Mouse (Mus musculus) urinary bladder, postnatal 25 days (tissue): ENCODE measurements around the gene Dmtf1.
A peak's percentile ranks its signal among the peaks of the same experiment; 100 is the strongest.

Experiments used
- DNase-seq: peaks from one replicate; pipeline ENCODE4 v3.0.0; 2022; ENCODE audit warnings: low spot score

Gene Dmtf1

DNA sequence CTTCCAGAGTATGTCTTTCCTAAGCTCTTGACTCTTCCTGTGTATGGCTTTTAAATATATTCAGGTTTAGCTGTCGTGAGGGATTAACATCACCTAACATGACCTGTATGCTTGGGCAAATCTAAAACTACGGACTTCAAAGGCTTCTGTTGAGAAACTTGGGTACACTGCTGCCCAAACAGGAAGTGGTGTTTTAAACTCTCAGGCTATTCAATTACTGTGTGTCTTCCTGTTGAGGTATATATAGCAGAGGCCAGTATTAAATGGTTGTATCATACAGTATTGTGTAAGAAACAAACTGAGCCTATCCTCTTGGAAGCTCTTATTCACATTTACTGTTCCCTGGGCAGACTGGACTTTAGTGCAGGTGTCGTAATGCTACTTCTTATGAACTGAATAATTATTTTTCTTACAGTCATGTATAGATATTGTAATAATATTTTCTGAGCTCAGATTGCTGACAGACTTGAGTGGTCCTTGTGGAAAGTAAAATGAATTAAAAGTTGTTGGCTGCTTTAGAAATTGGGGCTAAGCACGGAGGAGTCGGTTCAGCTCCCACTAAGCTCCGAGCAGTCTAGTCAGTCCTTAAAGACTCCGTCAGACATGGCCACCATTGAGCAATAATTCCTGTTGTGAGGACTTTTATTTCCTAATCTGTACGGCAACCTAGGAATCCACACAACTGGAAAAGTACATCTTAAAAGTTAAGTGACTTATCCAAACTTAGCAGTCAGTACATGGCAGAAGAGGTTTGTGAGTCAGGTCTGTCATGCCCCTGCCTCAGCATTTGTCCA is 54.1 kb downstream of the Dmtf1 start:
- DNase-seq: no peak

DNA sequence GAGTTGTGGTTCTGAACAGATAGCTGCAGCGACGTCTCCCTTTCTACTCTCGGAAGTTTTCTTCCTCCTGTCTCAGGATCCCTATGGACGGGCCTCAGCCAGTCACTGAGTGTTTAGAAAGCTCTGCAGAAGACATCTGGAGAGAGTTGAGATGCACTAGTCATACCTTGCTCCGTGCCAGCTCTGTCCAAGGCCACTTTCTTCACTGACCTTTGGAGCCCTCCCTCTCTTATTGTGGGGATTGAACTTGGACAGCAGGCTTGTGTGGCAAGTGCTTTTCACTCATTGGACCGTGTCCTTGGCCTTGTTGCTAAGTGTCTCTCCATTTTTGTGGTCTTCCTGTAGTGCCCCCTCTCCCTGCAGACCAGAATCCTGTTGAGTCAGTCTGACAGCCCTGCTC is 54.8 kb downstream of the Dmtf1 start:
- DNase-seq: no peak

DNA sequence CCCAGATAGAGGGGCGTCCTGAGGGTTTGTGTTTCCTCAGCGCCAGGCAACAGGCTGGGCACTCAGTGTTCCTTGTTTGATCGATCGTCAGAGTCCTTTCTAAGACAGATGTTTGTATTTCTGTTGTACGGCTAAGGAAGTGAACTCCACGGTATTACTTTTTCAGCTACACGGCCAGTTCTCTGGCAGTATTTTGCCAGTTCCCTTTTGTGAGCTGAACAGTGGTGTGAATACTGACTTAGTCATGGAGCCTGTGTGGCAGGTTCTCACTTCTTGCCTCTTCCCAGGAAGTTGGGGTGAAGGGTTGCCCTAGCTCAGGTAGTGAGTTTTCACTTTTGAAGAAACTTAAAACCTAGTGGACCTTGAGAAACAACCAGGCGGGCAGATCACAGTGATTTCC is 57.6 kb downstream of the Dmtf1 start:
- DNase-seq: no peak

DNA sequence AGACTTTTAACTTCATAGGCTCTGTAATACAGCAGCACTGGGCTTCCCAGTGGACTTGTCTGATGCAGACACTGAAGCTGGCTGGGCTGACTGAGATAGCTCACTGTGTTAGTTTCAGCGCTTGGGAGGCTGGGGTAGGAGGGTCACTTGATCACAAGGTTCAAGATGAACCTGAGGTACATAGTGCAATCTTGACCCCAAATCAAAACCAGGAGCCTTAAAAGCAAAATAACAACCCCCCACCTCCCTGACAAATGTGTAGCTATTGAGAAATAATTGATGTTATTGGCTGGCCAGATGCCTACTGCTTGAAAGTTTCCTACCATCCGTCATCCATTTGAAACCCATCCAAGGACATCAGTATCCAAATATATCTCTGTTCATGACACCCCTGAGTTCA is 58.9 kb downstream of the Dmtf1 start:
- no peak for DNase-seq

DNA sequence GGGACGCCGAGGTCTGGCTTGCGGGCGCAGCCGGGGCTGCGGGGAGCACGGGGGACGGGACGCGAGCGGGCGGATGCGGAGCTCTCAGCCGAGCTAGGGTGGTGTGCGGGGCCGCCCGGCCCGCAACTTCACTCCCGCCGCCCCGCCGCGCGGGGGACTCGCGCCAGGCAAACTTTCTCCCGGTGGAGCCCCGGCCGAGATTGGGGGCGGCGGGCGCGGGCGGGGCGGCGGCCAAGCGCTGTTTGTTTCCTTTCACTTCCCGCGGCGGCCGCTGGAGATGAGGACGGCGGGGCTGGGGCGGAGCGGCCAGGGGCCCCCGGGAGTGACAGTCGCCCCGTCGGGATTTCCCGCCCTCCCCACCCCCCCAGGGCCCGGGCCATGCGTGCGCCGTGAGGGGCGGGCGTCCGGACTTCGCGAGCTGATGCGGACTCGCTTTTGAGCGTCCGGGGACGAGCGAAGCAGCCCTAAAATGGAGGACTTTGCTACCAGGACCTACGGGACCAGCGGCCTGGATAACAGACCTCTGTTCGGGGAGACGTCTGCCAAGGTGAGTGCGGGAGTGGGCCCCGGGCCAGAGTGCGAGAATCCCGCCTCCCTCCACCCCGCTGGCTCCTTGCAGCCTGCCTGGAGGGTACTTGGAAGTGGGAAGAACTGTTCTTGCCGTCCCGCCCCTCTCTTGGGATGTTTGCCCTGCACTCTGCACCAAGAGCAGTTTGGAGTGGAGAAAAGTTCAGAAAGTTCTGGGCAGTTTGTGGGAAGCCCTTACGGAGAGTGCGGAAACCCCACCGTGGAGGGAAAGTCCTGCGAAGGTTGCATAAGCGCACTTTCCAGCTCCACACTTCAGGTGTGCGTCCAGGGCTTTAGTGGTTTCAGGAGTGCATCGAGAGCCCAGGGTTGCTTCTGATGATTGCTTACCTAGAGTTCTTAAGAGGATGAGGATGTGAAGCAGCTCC is 60.5 kb downstream of the Dmtf1 start:
- DNase-seq: peak; percentile 49

DNA sequence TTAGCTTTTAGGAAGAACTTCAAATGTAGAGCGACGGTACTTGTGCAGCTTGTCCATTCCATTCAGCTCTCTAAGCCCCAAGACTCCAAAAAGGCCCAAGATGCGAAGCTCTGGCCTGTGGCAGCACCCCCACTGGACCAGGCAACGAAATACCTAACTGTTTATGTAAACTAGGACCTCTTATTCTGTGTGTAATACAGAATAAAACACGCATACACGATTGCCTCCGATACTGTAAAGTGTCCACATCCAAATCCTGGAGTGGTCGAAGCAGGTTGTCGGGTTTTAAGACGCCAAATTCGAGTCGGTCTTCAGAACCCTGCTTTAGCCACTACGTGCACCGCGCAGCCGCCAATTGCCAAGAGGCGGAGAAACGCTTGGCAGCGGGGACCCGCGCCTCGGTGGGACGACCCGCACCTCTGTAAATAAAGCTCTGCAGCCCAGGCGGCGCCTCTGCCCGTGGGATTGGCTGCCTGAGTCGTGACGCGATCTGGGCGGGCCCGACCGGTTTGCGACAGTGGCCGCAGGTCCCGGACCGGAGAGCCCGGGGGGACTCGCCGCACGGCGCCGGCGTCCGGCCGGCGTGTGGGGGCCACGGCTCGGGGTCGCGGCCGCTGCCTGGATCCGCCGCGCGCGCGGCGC is 61.2 kb downstream of the Dmtf1 start, which contains the start of gene Tmem243:
Gene Tmem243, plus strand, starts transcription at position 462 of the 642 bp plus-strand sequence.
- DNase-seq: peak; percentile 78

DNA sequence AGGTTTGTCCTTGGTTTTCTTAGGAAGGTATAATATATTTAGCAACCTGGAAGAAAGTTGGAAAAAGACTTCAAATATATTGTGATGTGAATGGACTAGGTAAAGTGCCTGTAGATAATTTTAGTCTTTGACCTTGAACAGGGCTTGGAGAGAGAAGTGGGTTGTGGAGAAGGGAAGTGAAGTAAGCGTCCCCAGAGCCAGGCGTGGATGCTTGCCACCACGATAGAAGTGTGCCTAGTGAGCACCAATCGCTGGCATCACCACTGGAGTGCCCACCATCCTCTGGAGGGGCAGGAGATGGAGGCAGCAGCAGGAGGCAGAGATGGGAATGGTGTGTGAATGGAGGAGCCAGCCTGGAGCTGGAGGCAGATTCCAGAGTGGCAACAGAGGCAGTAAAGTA is 68.1 kb downstream of the Dmtf1 start:
- DNase-seq: no peak

DNA sequence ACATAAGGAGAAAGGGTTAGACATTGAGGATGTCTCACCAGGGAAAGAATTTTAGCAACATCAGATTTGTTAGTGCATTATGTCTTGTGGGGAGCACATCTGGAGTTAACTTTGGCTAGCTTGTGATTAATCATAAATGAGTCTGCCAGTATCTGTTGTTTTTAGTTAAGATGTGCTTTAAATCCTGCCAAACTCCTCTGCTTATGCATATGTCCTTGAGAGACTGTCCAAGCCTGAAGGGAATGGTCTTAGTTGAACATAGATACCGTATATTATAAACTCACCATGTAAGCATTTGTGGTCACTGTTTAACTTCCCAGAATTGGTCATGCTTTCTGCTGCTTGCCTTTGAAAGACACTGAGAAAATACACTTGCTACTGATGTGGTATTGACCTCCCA is 68.9 kb downstream of the Dmtf1 start:
- DNase-seq: no peak

DNA sequence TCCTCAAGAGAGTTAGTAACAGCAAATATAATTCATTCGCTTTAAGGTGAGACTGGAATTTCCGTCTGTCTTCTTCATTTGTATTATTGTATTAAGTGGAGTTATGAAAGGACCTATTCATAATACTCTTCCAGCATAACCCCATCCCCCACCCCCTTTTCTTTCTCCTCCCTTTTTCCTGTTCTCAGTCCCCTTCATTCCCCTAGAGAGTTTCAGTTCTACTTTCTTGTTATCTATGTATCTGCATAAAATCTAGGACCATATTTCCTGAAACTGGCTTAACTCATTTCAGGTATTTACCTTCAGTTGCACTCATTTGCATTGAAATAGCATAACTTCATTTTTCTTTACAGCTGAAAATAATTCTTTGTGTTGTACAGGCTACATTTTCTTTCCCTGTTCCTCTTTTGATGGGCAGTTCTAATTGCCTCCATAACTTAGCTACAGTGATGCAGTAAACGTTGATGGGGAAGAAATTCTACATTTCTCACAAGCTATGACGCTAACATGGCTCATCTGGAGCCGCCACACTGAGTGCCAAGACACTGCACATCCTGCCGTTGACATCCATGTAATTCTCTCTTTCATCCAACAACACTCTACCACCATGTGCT is 71.0 kb downstream of the Dmtf1 start:
- DNase-seq: no peak

DNA sequence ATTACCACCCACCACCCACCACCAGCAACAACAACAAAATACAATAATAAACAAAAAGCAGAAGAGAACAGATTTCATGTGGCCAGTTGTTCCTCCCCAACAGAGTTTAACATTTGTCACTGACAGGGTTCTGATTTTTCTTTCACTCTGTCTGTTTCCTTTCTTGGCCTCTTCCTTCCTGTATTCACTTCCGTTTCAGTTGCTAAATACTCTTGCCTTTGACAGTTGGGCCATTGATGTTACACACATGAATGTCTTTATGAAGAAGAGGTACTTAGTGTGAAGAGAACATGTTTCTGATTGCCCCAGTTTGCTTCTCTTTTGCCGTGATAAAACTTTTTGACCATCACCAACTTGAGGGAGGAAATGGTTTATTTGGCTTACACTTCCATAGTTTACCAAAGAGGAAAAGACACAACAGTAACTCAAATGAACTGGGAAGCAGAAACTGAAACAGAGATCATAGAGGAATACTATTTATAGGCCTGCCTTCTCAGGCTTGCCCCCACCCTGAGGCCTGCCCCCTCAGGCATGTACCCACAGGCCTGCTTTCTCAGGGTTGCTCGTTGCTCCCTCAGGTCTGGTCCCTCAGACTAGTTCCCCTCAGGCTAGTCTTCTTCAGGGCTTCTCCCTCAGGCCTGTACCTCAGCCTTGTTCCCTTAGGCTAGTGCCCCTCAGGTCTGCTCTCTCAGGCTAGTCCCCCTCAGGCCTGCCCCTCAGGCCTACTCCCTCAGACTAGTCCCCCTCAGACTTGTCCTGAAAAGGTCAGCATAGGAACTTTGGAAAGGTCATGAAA is 74.5 kb downstream of the Dmtf1 start:
- DNase-seq: no peak

DNA sequence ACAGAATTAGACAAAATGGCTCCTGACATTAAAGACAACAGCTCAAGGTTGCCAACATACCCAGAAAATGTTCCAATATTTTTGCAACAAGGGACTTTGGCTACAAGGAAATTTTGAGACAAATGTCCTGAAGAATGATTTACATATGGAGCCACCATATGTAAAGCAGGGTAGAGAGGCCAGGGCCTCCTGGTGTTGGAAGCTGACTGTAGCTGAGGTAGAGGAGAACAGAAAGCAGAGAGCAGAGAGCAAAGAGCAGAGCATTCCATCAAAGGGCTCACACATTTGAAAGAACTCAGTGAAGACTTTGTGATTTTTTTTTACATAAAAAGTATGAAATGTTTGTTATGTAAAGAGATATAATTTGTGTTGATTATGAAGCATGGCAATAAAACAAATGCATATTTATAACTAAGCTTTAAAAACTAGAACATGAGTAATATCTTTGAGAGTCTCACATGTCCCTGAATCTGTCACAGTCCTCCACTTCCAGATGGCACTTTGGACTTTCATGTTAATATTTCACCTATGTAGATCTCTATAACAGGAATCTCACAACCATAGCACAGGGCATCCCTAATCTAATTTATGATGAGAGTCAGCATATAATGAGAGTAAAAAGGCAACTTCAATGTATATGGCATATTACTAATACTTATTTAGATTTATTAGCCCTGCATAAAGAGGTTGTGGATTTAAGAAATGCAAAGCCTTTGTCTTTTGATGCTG is 81.6 kb downstream of the Dmtf1 start:
- no peak for DNase-seq

DNA sequence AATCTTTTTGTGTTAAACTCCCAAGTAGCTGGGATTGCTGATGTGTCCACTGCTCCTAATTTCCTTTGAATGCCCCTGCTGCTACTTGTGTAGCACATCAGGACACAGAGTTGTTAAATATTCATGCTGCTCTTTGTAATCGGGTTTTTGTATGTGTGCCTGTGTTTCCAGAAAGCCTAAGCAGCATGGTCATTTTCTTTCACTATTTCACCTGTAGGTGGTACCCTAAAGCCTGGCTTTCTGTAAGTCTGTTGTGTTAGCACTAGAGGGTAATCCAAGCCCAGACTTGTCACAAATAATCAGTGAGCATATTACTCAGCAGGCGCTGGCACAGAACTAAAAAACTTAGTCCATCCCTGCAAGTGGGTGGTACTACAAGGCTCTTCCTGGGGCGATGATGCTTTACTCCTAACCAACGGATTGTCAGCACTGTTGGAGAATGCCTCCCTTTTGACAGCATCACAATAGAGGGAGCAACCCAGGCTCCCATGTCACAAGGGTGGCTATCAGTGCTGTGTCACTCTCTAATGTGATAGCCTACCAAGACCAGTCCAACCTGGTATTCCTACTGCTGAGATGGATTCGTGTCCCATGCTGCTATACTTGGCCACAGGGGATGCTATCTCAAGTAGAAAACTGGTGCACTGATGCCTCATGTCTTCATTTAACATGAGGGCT is 88.3 kb downstream of the Dmtf1 start:
- DNase-seq: no peak

DNA sequence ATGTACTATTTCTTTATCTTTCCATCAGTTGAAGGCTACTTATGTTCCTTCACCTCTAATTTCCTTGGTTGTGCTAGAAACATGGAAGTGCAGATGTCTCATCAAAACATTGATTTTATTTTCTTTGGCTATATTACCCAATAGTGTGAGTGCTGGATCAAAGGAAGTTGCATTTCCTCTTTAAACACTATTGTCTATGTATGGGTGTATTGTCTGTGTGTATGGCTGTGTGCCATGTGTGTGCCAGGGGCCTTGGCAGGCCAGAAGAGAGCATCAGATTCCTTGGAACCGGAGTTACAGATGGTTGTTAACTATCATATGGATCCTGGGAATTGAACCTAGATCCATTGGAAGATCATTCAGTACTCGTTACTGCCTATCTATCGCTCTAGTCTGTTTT is 90.2 kb downstream of the Dmtf1 start:
- no peak for DNase-seq

DNA sequence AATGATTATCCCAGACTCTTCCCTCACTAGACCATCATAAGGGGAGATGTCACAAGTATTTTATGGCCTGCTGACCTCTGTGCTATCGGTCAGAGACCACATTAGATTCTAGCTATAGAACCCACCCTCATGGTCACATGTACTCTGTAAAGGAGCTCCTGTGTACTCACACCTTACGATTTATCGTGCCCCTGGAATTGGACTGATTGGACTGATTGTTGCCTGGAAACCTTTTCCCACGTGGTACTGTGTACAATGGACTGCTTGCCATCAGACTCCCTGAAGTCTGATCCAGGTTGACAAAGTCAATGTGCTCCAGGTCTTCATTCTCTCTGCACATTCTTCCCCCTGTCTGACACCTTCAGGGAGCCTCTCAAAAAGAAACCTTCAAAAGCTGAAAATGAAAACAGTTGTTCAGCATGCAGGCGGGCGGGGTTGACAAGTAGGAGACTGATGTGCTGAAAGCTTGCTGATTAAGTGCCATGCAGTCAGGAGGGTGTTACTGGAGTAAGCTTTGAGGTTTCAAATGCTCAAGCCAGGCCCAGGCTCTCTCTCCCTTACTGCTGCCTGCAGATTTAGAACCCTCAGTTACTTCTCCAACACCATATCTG is 91.9 kb downstream of the Dmtf1 start:
- DNase-seq: no peak

DNA sequence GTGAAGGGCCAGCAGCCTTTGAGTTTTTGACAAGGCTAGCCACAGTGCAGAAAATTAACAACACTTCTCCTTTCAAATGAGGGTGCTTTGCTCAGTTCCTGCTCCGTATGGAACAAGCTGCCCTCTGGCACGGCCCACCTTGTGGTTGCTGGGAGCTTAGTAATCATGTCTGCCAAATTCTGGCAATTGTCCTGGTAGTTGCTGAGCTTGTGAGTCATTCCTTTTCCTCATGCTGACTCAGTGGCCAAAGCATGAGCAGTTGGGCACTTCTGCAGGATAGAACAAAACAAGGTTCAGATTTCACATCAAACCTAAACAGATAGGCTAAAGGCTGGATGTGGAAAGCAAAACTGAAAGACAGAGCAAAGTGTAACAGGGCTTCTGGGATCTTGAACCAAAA is 92.7 kb downstream of the Dmtf1 start:
- DNase-seq: peak; percentile 38
